Mouse (Mus musculus) common myeloid progenitor, adult 5-6 weeks (primary cell): ENCODE results near the gene Olfr1053. TPM values are rescaled to one million over a fixed set of nuclear protein-coding genes. Genes with fewer than 3 reads are reported as not detected.
"Not testable (repeated sequence)": the region's sequence is repeated elsewhere in the genome, so short reads cannot be mapped to it uniquely, and the experiment has no call there.

Source experiments
- ATAC-seq: replicated peaks from 2 replicates; pipeline ENCODE4 v1.8.0; 2016; ENCODE audit warnings: low read depth, mild to moderate bottlenecking, moderate TSS enrichment, inconsistent platforms; ENCODE audit not compliant: poor library complexity, severe bottlenecking
- total RNA-seq: library from RNA; stranded (forward); fragments of 200-1000, 187-1606 nt; gene quantifications from 2 replicates; pipeline ENCODE4 v1.2.3, GENCODE M21; 2017

Olfr1053 gene
- not detected in 2 replicates for total RNA-seq

- no peak for ATAC-seq
Measured at GRCm38 (mm10) chr2:86315184-86315583, at the start of gene Olfr1053. Olfr1053 (minus strand) TSS chr2:86315284.

DNA sequence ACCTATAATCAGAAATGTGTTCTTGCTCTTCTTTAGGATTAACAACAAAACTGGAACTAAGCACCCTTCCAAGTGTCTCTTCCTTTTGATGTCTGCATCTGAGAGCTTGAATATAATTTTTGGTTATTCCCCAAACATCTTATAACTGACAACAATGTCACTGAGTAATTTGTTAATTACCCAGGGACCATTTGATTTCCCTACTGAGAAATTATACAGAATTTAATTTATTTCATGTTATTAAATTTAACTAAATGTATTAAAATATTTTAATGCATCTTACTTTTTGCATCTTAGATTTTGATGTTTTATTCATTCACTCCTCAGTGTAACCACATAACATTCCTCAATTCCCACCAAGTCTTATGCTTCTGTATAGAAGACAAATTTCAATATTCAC lies 47.3 kb upstream of the Olfr1053 start, which contains the start of gene Olfr1056:
Gene Olfr1056, minus strand, starts transcription at position 101 of the 400 bp plus-strand sequence.
- ATAC-seq = no peak

GRCm38 (mm10) chr2:86351751-86352150 lies 36.7 kb upstream of the Olfr1053 start:
- not testable (repeated sequence) for ATAC-seq

GRCm38 (mm10) chr2:86350184-86350583 lies 35.1 kb upstream of the Olfr1053 start, which contains the start of gene Olfr1055:
Olfr1055 (minus strand) TSS chr2:86350284.
- no peak for ATAC-seq

GRCm38 (mm10) chr2:86335333-86335732 lies 20.2 kb upstream of the Olfr1053 start, which contains the start of gene Olfr1054:
Olfr1054 (minus strand) TSS chr2:86335433.
- ATAC-seq = no peak

DNA sequence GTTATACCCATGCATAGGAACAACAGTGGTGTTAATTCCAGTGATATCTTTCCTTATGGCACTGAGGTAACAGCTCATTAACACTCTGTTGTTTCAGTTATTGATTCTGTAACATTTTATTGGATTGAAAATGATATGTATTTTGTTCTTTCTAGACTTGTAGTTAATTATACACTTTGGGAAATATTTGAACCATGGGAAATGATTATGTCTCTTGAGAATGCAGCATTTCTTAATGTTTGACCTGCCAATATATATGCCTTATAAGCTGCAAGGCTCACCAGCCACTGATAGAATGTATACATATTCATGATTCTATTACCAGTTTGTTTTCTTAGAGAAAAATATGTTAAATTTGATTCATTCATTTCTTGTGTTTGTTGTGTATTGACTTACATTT lies 22.9 kb downstream of the Olfr1053 start, which contains the start of gene Olfr1052:
Gene Olfr1052, plus strand, starts transcription at position 301 of the 400 bp plus-strand sequence.
- no peak for ATAC-seq

GRCm38 (mm10) chr2:86278988-86279387 lies 36.1 kb downstream of the Olfr1053 start, which contains the start of gene Olfr1051:
Olfr1051 (minus strand) TSS chr2:86279088.
- ATAC-seq = not testable (repeated sequence)

Other genes starting within 250 kb of the Olfr1053 start
- not detected in 2 replicates for gene Olfr1036, start 241.3 kb downstream of the Olfr1053 start, total RNA-seq
- gene Olfr1037, start 227.9 kb downstream of the Olfr1053 start, total RNA-seq = not detected in 2 replicates
- not detected in 2 replicates for gene Olfr1039, start 179.4 kb downstream of the Olfr1053 start, total RNA-seq
- gene Olfr1040, start 168.6 kb downstream of the Olfr1053 start, total RNA-seq = not detected in 2 replicates
- gene Olfr1042, start 153.4 kb downstream of the Olfr1053 start, total RNA-seq = not detected in 2 replicates
- gene Olfr1043, start 147.8 kb downstream of the Olfr1053 start, total RNA-seq = not detected in 2 replicates
- not detected in 2 replicates for gene Olfr1044, start 137.5 kb downstream of the Olfr1053 start, total RNA-seq
- gene Olfr52, start 129.6 kb downstream of the Olfr1053 start, total RNA-seq = not detected in 2 replicates
- not detected in 2 replicates for gene Olfr1045, start 112.3 kb downstream of the Olfr1053 start, total RNA-seq
- gene Olfr1046, start 96.0 kb downstream of the Olfr1053 start, total RNA-seq = not detected in 2 replicates
- not detected in 2 replicates for gene Olfr1047, start 83.9 kb downstream of the Olfr1053 start, total RNA-seq
- not detected in 2 replicates for gene Olfr1048, start 75.0 kb downstream of the Olfr1053 start, total RNA-seq
- not detected in 2 replicates for gene Olfr1049, start 57.0 kb downstream of the Olfr1053 start, total RNA-seq
- gene Olfr1051, start 36.2 kb downstream of the Olfr1053 start, total RNA-seq = not detected in 2 replicates
- gene Olfr1052, start 22.8 kb downstream of the Olfr1053 start, total RNA-seq = not detected in 2 replicates
- gene Olfr1054, start 20.1 kb upstream of the Olfr1053 start, total RNA-seq = not detected in 2 replicates
- gene Olfr1055, start 35.0 kb upstream of the Olfr1053 start, total RNA-seq = not detected in 2 replicates
- not detected in 2 replicates for gene Olfr1056, start 47.2 kb upstream of the Olfr1053 start, total RNA-seq
- not detected in 2 replicates for gene Olfr1057, start 63.1 kb upstream of the Olfr1053 start, total RNA-seq
- not detected in 2 replicates for gene Olfr1058, start 73.3 kb upstream of the Olfr1053 start, total RNA-seq
- not detected in 2 replicates for gene Olfr1061, start 98.8 kb upstream of the Olfr1053 start, total RNA-seq
- gene Olfr1062, start 111.5 kb upstream of the Olfr1053 start, total RNA-seq = not detected in 2 replicates
- not detected in 2 replicates for gene Olfr1065, start 135.3 kb upstream of the Olfr1053 start, total RNA-seq
- gene Olfr1066, start 141.0 kb upstream of the Olfr1053 start, total RNA-seq = not detected in 2 replicates
- gene Olfr228, start 172.1 kb upstream of the Olfr1053 start, total RNA-seq = not detected in 2 replicates
- not detected in 2 replicates for gene Olfr1076, start 193.2 kb upstream of the Olfr1053 start, total RNA-seq
- gene Olfr1079, start 227.2 kb upstream of the Olfr1053 start, total RNA-seq = not detected in 2 replicates
- gene Olfr1080, start 243.0 kb upstream of the Olfr1053 start, total RNA-seq = not detected in 2 replicates